Mouse (Mus musculus): ENCODE results near the gene Rufy1.

Rufy1 gene

GRCm38 (mm10) chr11:50421934-50422780 lies 8.8 kb downstream of the Rufy1 start:
- peak; percentile 22 for DNase-seq

- no peak for DNase-seq
Measured at GRCm38 (mm10) chr11:50421461-50421860, 9.5 kb downstream of the Rufy1 start.

GRCm38 (mm10) chr11:50417856-50418255 lies 13.1 kb downstream of the Rufy1 start:
- no peak for DNase-seq

GRCm38 (mm10) chr11:50415563-50416241 lies 15.2 kb downstream of the Rufy1 start:
- no peak for DNase-seq

GRCm38 (mm10) chr11:50407235-50407634 lies 23.7 kb downstream of the Rufy1 start:
- no peak for DNase-seq

GRCm38 (mm10) chr11:50403367-50404014 lies 27.4 kb downstream of the Rufy1 start:
- DNase-seq: peak; percentile 29

- no peak for DNase-seq
Measured at GRCm38 (mm10) chr11:50402481-50402880, 28.4 kb downstream of the Rufy1 start.

- no peak for DNase-seq
Measured at GRCm38 (mm10) chr11:50398803-50399202, 32.1 kb downstream of the Rufy1 start.

- DNase-seq: no peak
Measured at GRCm38 (mm10) chr11:50397316-50397715, 33.6 kb downstream of the Rufy1 start.

- DNase-seq: no peak
Measured at GRCm38 (mm10) chr11:50396766-50397307, 34.1 kb downstream of the Rufy1 start.

- no peak for DNase-seq
Measured at GRCm38 (mm10) chr11:50394731-50395130, 36.2 kb downstream of the Rufy1 start.

- no peak for DNase-seq
Measured at GRCm38 (mm10) chr11:50393306-50393705, 37.6 kb downstream of the Rufy1 start.

GRCm38 (mm10) chr11:50391272-50391960 lies 39.5 kb downstream of the Rufy1 start:
- DNase-seq: no peak

GRCm38 (mm10) chr11:50389616-50390015 lies 41.3 kb downstream of the Rufy1 start:
- DNase-seq: no peak

GRCm38 (mm10) chr11:50389011-50389410 lies 41.9 kb downstream of the Rufy1 start:
- no peak for DNase-seq

GRCm38 (mm10) chr11:50388217-50388929 lies 42.6 kb downstream of the Rufy1 start:
- DNase-seq: no peak

GRCm38 (mm10) chr11:50387697-50388096 lies 43.2 kb downstream of the Rufy1 start:
- DNase-seq: no peak

GRCm38 (mm10) chr11:50387167-50387679 lies 43.7 kb downstream of the Rufy1 start:
- no peak for DNase-seq

GRCm38 (mm10) chr11:50381311-50381710 lies 49.6 kb downstream of the Rufy1 start:
- no peak for DNase-seq

GRCm38 (mm10) chr11:50379023-50379752 lies 51.7 kb downstream of the Rufy1 start:
- no peak for DNase-seq
